Mouse (Mus musculus) embryonic fibroblast, embryonic 13.5 days (primary cell): ENCODE measurements around the gene Olfr1411. TPM values are rescaled to one million over a fixed set of nuclear protein-coding genes. Genes with fewer than 3 reads are reported as not detected.

ENCODE experiments used
- H3K27ac ChIP-seq: 2 replicates; pipeline ENCODE4 v1.5.1; 2012; ENCODE audit warnings: low read length, control low read depth, inconsistent platforms; ENCODE audit not compliant: insufficient read depth
- H3K4me1 ChIP-seq: 2 replicates; pipeline ENCODE4 v1.6.1; 2011; ENCODE audit warnings: low read length; ENCODE audit not compliant: control insufficient read depth, insufficient read depth
- H3K4me3 ChIP-seq: 2 replicates; pipeline ENCODE4 v1.5.1; 2011; ENCODE audit warnings: mild to moderate bottlenecking, control low read depth, low read length; ENCODE audit not compliant: insufficient read depth
- CTCF ChIP-seq: IDR thresholded peaks from 2 replicates; pipeline ENCODE4 v1.5.1; 2011; ENCODE audit warnings: mild to moderate bottlenecking, control low read depth, low read length, moderate library complexity, borderline replicate concordance; ENCODE audit not compliant: insufficient read depth
- POLR2A ChIP-seq: IDR thresholded peaks from 2 replicates; pipeline ENCODE4 v1.6.1; 2011; ENCODE audit warnings: low read depth, mild to moderate bottlenecking, control low read depth, low read length, moderate library complexity
- polyA plus RNA-seq: library from polyadenylated mRNA; stranded (reverse); fragments of >200 nt; gene quantifications from 2 replicates; pipeline ENCODE4 v1.2.4, GENCODE M21; 2011; ENCODE audit warnings: low read depth; ENCODE audit not compliant: missing spikeins, insufficient read length

The Olfr1411 gene
- polyA plus RNA-seq, 1 experiment, result not detected

DNA sequence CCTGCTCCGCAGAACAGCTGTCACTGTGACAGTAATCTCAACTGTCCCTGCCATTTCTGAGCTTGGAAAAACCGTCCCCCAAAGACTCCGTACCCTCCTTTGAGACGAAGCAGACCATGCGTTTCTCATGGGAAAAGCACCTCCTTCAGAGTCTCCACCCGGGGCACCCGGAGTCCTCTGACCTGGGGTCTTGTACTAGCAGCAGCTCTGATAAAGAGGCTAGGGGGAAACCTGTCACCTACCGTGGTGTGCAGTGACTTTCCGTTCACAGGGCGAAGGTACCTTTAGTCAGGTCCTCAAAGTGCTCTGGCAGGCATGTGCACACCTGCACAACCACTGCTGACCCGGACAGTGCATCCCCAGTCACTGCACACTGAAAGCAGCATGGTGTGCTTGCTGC lies 42.5 kb downstream of the Olfr1411 start:
- H3K4me1 ChIP-seq, result no peaks in the 10 kb centered on the region
- TF ChIP-seq CTCF, result no peak
- H3K4me3 ChIP-seq, result no peak overlapping the region
- H3K27ac ChIP-seq, result no peak overlapping the region

GRCm38 (mm10) chr1:92637501-92638172 lies 43.4 kb downstream of the Olfr1411 start:
- no peak overlapping the region for H3K4me3 ChIP-seq
- H3K4me1 ChIP-seq, result no peaks in the 10 kb centered on the region
- H3K27ac ChIP-seq, result no peak overlapping the region
- TF ChIP-seq POLR2A (no peak), CTCF (no peak)

GRCm38 (mm10) chr1:92638181-92638580 lies 44.0 kb downstream of the Olfr1411 start:
- Histone ChIP-seq H3K4me1 (no peaks in the 10 kb centered on the region), H3K4me3 (no peak overlapping the region), H3K27ac (no peak overlapping the region)
- TF ChIP-seq CTCF, result no peak
- TF ChIP-seq POLR2A, result no peak

DNA sequence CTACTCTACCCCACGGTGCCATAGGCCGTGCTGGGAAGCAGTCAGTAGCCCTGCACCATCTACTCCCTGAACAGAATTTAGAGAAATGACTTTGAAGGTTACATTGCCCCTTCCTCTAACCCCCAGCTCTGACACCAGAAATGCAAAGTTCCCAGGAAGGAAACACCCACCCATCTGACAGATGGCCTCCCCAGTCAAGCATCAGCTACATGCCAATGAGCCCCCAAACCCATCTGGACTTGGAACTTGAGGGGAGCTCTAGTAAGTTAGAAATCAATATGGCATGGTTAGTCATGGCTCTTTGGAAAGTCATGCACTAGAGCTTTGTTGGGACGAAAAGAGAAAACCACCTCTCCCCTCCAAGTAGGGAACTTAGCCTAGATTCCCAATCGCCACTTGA lies 44.5 kb downstream of the Olfr1411 start:
- Histone ChIP-seq H3K4me1 (no peaks in the 10 kb centered on the region), H3K27ac (no peak overlapping the region), H3K4me3 (no peak overlapping the region)
- no peak for TF ChIP-seq CTCF
- no peak for TF ChIP-seq POLR2A

DNA sequence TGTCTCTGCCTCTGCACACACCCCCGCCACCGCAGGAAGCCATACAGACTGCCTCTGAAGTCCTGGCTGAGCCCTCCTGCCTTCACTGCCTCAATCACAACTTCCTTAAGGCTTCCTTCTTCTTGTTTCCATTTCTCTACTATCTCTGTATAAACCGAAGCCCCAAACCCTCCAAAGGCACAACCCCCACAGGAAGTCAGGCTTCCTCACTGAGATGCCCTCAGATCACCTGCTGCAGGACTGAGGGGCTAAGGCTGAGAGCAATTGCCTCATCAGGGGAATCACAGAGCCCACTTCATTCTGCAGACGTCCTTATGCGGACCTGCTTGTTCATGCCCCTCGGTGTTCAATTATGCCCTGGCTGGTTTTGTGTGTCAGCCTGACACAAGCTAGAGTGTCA lies 46.2 kb downstream of the Olfr1411 start:
- Histone ChIP-seq H3K4me3 (no peak overlapping the region), H3K27ac (no peak overlapping the region), H3K4me1 (no peaks in the 10 kb centered on the region)
- TF ChIP-seq POLR2A, result no peak
- no peak for TF ChIP-seq CTCF

DNA sequence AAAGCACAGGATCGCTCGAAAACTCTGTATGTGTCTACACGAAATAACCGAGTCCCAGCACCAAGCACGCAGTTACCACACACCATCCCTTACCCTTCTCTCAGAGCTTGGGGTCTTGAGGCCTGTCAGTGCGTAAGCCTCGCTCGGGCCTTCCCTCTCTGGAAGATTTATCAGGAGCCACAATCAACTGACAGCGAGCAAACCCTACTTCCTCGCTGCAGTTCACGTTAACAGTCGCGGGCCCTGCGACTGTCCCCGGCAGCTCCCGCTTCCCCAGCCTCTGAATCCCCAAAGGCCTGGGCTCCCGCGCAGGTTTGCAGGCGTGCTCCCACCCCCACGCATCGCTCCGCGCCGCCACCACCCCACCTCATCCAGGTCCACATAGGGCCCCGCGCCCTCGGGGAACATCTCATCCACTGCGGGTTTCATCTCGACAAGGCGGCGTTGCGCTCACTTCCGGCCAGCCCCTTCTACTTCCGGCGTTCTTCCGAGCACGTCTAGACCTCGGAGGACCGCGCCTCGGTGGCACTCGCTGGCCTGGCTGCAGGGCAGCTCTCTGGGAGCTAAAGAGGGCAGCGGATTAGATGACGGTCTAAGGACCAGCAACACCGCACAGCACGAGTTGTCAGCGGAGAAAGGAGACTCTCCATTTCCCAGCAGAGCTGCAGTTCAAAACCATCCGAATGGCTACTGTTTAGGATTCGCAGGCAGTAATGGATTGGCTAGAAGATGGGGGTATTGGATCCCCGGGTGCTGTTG lies 47.5 kb downstream of the Olfr1411 start, which contains the start of gene Cops9:
Gene Cops9 (minus strand): TSS at position 472 of the 759 bp plus-strand sequence.
- Histone ChIP-seq H3K4me3 (peak within 1 kb of the TSS; percentile 84), H3K4me1 (no peaks in the 10 kb centered on the region), H3K27ac (no peak within 1 kb of the TSS)
- TF ChIP-seq POLR2A (peak; percentile 85), CTCF (no peak)

- TF ChIP-seq CTCF, result no peak
- TF ChIP-seq POLR2A, result no peak
- Histone ChIP-seq H3K27ac (no peak overlapping the region), H3K4me3 (no peak overlapping the region), H3K4me1 (no peaks in the 10 kb centered on the region)
These were observed 49.5 kb downstream of the Olfr1411 start for GRCm38 (mm10) chr1:92643691-92644090.

DNA sequence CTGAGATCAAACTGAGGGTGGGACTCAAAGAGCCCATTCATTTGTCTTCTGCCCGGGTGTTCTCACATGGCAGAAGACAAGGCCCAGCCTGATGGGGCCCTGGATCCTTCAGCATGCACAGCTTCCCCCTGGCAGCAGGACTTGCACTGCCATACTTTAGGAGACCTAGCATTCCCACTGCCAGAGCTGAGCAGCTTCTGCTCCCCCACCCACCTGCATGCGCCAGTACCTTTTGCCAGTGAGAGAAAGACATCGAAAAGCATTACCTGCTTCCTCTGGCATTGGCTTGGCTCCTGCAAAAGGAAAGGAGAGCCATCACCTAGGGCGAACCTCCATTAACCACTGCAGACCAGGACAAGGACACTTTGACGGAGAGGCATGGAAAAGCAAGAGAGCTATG lies 50.7 kb downstream of the Olfr1411 start:
- no peaks in the 10 kb centered on the region for H3K4me1 ChIP-seq

DNA sequence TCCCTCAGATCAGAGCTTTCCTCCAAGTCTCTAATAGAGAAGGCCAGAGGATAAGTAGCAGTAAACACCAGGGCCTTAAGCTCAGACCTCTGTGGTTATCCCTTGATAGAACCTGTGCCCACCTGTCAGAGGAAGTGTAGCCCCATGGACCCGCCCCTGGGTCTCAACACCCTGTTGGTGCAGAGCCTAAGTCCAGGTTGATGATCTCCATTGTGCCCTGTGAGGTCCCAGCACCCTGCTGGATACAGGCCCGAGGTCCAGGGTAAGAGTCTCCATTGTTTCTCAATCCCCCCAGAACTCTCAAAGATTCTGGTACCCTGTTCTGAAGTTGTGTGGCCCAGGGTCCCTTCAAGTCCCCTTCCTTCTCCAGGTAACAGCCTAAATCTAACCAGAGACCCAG lies 51.9 kb downstream of the Olfr1411 start:
- Histone ChIP-seq H3K4me1 (no peaks in the 10 kb centered on the region), H3K27ac (no peak overlapping the region), H3K4me3 (no peak overlapping the region)
- TF ChIP-seq POLR2A, result no peak
- no peak for TF ChIP-seq CTCF

More for the DNA sequence above, 50.7 kb downstream of the Olfr1411 start:
- TF ChIP-seq POLR2A (no peak), CTCF (no peak)
- no peak overlapping the region for H3K4me3 ChIP-seq
- H3K27ac ChIP-seq, result no peak overlapping the region

DNA sequence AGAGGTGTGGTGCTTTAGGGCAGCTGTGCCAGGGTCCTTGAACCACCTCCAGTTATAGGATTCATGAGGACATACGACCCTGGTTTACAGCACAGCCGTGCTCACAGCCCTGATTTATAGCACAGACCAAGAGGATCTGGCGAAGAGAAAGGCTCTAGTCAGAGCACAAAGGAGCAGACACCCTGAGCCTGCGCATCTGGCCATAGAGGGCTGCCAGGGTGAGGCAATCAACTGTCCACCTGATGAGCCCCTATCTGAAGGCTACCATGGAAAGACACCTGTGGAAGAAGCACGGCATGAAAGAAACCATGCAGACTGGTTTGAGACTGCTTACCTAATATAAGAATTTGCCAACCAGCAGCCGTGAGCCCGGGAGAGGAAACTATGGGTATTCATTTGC lies 52.4 kb downstream of the Olfr1411 start:
- H3K4me1 ChIP-seq, result no peaks in the 10 kb centered on the region
- H3K27ac ChIP-seq, result no peak overlapping the region
- H3K4me3 ChIP-seq, result no peak overlapping the region
- no peak for TF ChIP-seq POLR2A
- no peak for TF ChIP-seq CTCF

DNA sequence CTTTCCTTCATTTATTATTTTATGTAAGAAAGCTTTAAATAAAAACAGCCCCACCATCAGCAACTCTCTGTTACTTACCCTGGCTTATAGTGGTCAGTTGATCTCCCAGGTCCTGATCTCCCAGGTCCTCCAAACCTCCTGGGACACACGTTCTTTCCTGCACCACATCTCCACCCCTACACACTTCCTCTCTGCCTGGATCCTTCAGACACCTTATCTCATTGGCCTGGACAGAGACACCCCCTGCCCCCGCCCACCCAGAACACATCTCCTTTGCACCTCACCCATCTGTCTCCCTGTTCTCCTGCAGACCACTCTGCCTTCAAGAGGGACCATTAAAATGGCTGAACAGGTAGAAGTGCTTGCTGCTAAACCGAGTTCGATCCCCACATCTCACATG lies 52.8 kb downstream of the Olfr1411 start:
- no peak for TF ChIP-seq POLR2A
- no peak for TF ChIP-seq CTCF

More for the DNA sequence above, 52.8 kb downstream of the Olfr1411 start:
- Histone ChIP-seq H3K4me3 (no peak overlapping the region), H3K4me1 (no peaks in the 10 kb centered on the region), H3K27ac (no peak overlapping the region)

Other genes with a start within 250 kb of the Olfr1411 start
- gene Ndufa10, start 120.6 kb upstream of the Olfr1411 start, polyA plus RNA-seq, result 166 and 171 TPM in 2 replicates
- not detected in 2 replicates for gene Olfr1416, start 109.3 kb upstream of the Olfr1411 start, polyA plus RNA-seq
- gene Olfr1415, start 98.3 kb upstream of the Olfr1411 start, polyA plus RNA-seq, result not detected in 2 replicates
- gene Olfr1414, start 75.8 kb upstream of the Olfr1411 start, polyA plus RNA-seq, result not detected in 2 replicates
- gene Olfr1413, start 23.1 kb upstream of the Olfr1411 start, polyA plus RNA-seq, result not detected in 2 replicates
- gene Olfr1412, start 8.6 kb upstream of the Olfr1411 start, polyA plus RNA-seq, result not detected in 2 replicates
- gene Olfr1410, start 11.4 kb downstream of the Olfr1411 start, polyA plus RNA-seq, result not detected in 2 replicates
- gene Olfr12, start 23.4 kb downstream of the Olfr1411 start, polyA plus RNA-seq, result not detected in 2 replicates
- 188 and 227 TPM in 2 replicates for gene Cops9, start 47.6 kb downstream of the Olfr1411 start, polyA plus RNA-seq
- gene Otos, start 54.4 kb downstream of the Olfr1411 start, polyA plus RNA-seq, result not detected in 2 replicates
- gene Gpc1, start 237.2 kb downstream of the Olfr1411 start, polyA plus RNA-seq, result 105 and 112 TPM in 2 replicates